Mouse (Mus musculus): ENCODE results near the gene Ipo11.

DNA sequence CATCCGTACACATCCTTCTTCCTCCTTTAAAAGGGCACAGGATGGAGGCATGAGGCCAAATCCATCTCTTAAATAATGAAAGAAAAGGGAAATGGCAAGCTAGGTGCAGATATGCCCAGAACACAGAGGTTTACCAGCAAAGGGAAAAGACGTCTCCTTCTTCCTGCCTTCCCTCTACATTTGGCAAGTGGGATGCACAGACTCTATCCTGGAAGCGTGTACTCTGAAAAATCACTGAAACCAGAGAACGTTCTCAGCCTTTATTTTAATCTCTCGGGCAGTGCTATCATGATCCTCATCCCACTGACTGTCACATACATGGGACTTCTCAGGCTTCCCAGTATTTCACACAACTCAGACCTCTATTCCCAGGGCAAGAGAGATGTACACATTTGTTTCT lies 189.9 kb downstream of the Ipo11 start:
- TF ChIP-seq POLR2A (IDR thresholded peaks at IDR 0.05; ENCODE audit: control insufficient read depth, low read depth, low read length) = no peak
- no peak for TF ChIP-seq CTCF (IDR thresholded peaks at IDR 0.05; ENCODE audit: control insufficient read depth, insufficient read depth, insufficient replicate concordance, low read depth, low read length)
